Mouse (Mus musculus) megakaryocyte progenitor cell, adult 5-6 weeks (primary cell): Measurements from ENCODE around the gene Ms4a18. TPM values are rescaled to one million over a fixed set of nuclear protein-coding genes. Genes with fewer than 3 reads are reported as not detected.

ENCODE experiments used
- ATAC-seq: replicated peaks from 2 replicates; pipeline ENCODE4 v1.8.0; 2016; ENCODE audit warnings: mild to moderate bottlenecking, moderate TSS enrichment, inconsistent platforms; ENCODE audit not compliant: poor library complexity
- total RNA-seq, 2 experiments: library from RNA; stranded (forward) in 1 of 2; stranded (reverse) in 1 of 2; fragments of 157-497, 149-512 nt in 1 of 2; fragments of 200-1000 nt in 1 of 2; gene quantifications; 2 replicates each; pipeline versions ENCODE4 v1.2.3 to v1.2.4; 2015 to 2017

The Ms4a18 gene
- total RNA-seq, 2 experiments from 2014 or later: not detected

GRCm38 (mm10) chr19:10984551-10984950, 33.3 kb downstream of the Ms4a18 start:
- no peak for ATAC-seq

DNA sequence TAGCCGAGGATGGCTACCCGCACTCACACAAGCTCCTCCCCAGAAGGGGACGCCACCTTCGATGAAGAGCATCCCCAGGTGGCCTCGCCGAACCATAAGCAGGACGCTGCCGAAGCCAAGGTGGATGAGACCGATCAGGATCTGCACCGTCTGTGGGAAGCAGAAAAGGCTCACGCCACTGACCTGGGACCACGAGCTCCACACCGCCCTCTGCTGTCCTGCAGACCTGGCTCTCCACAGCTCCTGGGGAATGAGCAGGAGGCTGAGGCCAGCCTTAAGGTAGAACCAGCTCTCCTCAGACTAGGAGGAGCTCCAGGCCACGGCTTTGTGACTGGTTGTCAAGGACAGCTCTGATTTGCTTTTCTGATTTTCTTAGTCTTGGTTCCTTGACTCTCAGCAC, 34.7 kb downstream of the Ms4a18 start:
- peak; percentile 55 for ATAC-seq

GRCm38 (mm10) chr19:10980210-10980609, 37.6 kb downstream of the Ms4a18 start:
- ATAC-seq: no peak

DNA sequence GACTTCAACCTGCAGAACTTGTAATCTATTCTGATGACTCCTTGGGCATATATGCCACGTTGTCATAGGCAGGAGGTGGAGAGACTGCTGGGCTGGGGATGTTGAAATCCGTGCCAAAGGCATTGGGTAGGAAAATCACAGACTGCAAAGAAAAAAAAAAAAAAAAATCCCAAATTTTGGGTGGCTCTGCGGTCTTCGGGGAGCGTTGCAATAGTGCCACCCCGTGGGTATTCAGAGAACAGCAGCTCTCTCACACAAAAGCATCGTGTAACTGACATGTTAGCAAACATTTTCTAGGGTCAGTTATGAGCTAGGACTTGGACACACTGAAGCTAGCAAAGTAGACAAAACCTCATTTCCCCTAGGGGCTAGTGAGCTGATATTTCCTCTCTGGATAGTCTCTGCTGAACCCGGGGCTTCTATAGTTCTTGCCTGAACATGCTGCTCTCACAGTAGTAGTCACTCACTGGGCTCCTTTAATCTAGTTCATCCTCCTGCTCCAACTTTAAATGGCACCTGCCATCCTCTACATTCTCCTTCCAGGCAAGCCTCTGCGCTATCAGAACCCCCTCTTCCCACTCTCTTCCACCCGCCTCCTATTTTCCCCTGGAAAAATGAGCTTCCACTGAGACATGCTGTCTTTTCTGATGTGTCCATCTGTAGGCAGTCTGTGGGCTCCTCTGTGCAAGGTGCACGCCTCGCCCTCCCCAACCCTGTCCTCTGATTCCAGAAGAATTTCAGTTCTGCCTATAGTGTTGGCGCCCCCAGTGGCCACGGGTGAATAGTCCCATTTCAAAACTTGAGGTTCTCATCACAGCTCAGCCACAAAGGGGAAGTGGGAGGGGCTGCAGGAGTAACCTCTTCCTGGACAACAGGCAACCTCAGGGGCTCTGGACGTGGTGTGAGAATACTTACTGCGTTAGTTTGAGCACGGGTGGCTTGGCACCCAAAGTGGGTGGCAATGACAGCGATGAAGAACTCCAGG, 38.4 kb downstream of the Ms4a18 start:
- ATAC-seq: peak; percentile 94

- no peak for ATAC-seq
Observed at GRCm38 (mm10) chr19:10976318-10976717, 41.5 kb downstream of the Ms4a18 start.

DNA sequence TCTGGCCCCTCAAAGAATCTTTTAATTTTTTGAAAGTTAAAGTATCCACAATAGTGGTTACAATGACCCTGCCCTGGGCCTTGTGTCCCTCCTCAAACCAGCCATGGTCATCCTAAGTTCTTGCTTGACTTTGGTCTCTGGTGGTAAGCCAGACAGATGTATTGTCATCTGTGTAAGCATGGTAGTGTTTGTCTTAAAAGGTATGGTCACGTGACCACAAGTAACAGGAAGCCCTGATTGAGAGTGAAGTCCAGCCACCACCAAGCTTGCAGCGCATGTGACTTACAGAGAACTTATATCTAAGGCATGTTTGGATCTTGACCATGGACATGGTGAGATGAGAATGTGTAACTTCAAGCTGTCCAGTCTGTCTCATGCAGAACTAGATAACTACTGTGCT, 42.6 kb downstream of the Ms4a18 start:
- no peak for ATAC-seq

DNA sequence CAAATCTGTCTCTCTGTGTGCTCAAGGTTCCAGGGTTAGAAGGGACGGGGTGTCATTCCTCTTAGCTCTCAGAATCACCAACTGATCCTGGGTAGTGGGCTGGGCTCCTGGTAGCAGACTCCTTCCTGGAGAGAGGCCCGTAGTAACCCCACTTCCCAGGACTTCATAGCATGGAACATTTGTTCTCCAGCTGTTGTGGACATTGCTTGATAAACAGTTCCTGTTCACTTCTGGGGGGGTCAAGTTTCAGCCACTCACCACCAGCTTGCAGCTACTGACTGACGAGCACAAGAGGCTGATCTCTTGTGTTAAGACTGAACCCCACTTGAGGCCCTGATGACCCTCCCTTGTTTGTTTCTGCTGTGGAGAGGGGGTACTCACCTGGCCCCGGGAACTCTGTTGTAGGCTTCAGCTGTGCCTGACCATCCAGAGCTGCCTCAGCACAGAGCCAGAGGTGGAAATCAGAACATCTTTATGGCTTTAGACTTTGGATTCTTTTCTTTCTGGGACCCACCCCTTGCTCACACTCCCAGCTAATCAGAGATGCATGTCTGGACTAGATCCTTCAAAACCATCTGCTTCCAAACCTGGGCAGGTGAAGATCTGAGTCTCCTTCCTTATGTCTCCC, 43.5 kb downstream of the Ms4a18 start, which contains the start of gene Ms4a10:
TSS of gene Ms4a10 (minus strand) at position 433 of the 628 bp plus-strand sequence.
- ATAC-seq: no peak

DNA sequence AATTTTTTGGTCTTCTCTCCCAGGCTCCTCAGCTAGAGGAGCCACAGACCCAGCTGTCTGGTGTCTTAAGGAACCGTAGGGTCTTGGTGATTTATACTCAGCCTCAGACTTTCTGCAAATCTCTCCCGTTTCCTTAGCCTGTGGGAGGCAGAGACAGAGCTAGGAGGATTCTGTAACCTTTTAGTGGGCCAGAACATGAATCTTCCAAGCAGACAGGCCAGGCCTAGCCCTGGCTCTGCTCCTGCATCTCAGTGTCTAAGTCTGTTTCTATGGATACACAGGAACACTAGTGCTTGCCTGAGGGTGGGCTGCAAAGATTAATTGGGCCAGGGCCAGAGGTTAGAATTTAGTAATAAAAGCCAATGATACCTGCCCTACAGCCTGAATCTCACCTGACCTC, 44.6 kb downstream of the Ms4a18 start:
- no peak for ATAC-seq

- ATAC-seq: no peak
Observed at GRCm38 (mm10) chr19:10972660-10973059, 45.2 kb downstream of the Ms4a18 start.

GRCm38 (mm10) chr19:10970457-10970856, 47.4 kb downstream of the Ms4a18 start:
- ATAC-seq: 0 out of 2 replicates have a peak, but pooled peaks have one; percentile 34

- ATAC-seq: no peak
Observed at GRCm38 (mm10) chr19:10968578-10968977, 49.3 kb downstream of the Ms4a18 start.

- no peak for ATAC-seq
Observed at GRCm38 (mm10) chr19:10965721-10966120, 52.1 kb downstream of the Ms4a18 start.

DNA sequence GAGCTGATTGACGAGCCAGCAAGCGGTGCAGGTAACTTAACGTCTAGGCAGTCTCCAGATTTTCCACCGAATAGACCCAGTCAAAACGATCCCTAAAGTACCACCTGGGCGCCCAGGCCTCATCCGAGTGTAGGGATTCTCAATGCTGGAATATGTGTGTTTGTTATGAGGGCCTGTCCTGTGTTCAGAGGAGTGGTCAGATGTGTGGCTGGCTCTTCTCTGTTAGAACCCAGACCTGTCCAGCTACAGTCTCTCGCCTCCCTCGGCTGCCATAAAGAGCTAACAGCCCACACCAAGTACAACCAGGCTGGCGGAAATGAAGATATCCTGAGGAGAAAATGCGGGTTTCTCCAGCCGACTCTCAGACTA, 57.9 kb downstream of the Ms4a18 start:
- no peak for ATAC-seq

GRCm38 (mm10) chr19:10959085-10959977, 58.5 kb downstream of the Ms4a18 start:
- peak; percentile 93 for ATAC-seq

- ATAC-seq: no peak
Observed at GRCm38 (mm10) chr19:10952021-10952939, 65.6 kb downstream of the Ms4a18 start.

DNA sequence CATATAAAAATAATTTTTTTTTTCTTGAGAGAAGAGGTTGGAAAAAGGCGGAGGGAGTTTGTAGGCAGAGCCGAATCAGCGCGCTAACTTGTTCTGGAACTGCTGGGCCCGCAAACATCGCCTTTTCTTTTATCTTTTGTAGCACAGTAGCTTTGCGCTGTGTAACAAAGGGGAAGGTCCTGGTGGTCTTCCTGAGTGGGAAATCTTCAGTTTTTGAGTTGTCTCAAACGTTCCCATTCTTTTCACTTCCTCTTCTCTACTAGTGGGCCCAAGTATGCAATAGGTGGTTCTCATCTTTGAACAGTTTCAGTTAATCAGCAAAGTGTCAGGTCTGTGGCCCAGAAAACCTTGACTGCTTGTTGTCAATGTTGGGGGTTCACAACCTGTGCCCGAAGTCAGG, 68.3 kb downstream of the Ms4a18 start:
- ATAC-seq: no peak

DNA sequence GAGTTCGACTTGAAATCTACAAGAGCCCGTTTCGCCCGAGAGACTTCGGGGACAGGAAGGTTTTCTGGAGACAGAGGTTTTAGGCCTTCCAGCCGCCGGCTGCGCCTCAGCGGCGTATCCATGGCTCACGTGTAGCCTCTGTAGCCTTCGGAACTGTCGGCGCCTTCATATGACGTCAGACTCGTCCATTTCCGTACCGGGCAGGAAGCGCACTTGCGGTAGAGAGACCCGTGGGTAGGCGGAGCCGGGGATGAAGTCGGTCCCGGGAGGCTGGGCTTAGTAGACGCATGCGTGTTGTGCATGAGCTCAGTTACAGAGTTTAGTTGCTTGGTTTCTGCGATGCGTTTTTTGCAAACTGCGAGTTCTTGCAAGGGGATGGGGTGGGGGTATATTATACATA, 68.7 kb downstream of the Ms4a18 start, which contains the start of gene Ccdc86:
TSS of gene Ccdc86 (minus strand) at position 155 of the 400 bp plus-strand sequence.
- peak; percentile 94 for ATAC-seq

DNA sequence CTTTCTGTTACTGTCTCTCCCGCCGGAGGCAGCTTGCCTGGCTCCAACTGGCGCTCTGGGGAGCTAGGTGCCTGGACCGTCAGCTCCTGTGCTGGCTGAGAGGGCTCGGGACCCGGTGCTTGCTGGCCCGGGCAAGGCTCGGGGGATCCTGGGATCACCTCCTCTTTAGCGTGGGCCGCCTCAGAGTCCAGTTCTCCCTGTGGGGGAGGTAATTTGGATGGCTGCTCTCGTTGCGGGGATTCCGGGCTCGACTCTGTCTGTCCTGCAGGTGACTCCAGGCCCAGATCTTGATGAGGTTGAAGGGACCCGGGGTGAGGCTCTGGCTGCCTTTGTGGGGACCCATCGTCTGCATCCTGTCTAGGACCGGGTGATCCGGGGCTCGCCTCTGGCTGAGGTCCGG, 69.4 kb downstream of the Ms4a18 start:
- 0 out of 2 replicates have a peak, but pooled peaks have one; percentile 3 for ATAC-seq

- ATAC-seq: peak; percentile 31
Observed at GRCm38 (mm10) chr19:10947219-10947618, 70.6 kb downstream of the Ms4a18 start.
